Mouse (Mus musculus) B cell, adult 62 days (primary cell): ENCODE data around the gene Lbhd1. TPM values are rescaled to one million over a fixed set of nuclear protein-coding genes. Genes with fewer than 3 reads are reported as not detected.

Source experiments
- total RNA-seq: library from RNA; stranded (reverse); gene quantifications from 4 replicates; pipeline ENCODE4 v1.2.4, GENCODE M21; 2023

The Lbhd1 gene
- total RNA-seq, 1 experiment from 2014 or later = 5.1 TPM

Other genes starting within 250 kb of the Lbhd1 start
- not detected in 4 replicates for gene Chrm1, start 219.9 kb upstream of the Lbhd1 start, total RNA-seq
- 230 to 247 TPM (median 235 TPM) in 4 replicates for gene Slc3a2, start 160.4 kb upstream of the Lbhd1 start, total RNA-seq
- gene Wdr74, start 147.9 kb upstream of the Lbhd1 start, total RNA-seq = 62.8 to 83.7 TPM (median 79.5 TPM) in 4 replicates
- 3.0 to 7.4 TPM (median 4.7 TPM) in 4 replicates for gene 1700092M07Rik, start 143.0 kb upstream of the Lbhd1 start, total RNA-seq
- gene Stx5a, start 142.3 kb upstream of the Lbhd1 start, total RNA-seq = 237 to 245 TPM (median 241 TPM) in 4 replicates
- 377 to 393 TPM (median 389 TPM) in 4 replicates for gene Nxf1, start 126.7 kb upstream of the Lbhd1 start, total RNA-seq
- gene Tmem223, start 112.7 kb upstream of the Lbhd1 start, total RNA-seq = 26.2 to 31.3 TPM (median 28.9 TPM) in 4 replicates
- 63.6 to 73.3 TPM (median 71.5 TPM) in 4 replicates for gene Tmem179b, start 109.3 kb upstream of the Lbhd1 start, total RNA-seq
- gene Taf6l, start 97.3 kb upstream of the Lbhd1 start, total RNA-seq = 20.5 to 27.0 TPM (median 24.5 TPM) in 4 replicates
- gene Polr2g, start 85.2 kb upstream of the Lbhd1 start, total RNA-seq = 58.1 to 65.7 TPM (median 60.7 TPM) in 4 replicates
- 1.3 to 2.0 TPM (median 1.6 TPM) in 4 replicates for gene Zbtb3, start 81.2 kb upstream of the Lbhd1 start, total RNA-seq
- gene Ttc9c, start 64.4 kb upstream of the Lbhd1 start, total RNA-seq = 28.9 to 33.7 TPM (median 30.1 TPM) in 4 replicates
- gene Hnrnpul2, start 63.7 kb upstream of the Lbhd1 start, total RNA-seq = 104 to 114 TPM (median 109 TPM) in 4 replicates
- 6.4 to 30.3 TPM (median 16.5 TPM) in 4 replicates for gene AC129217.1, start 54.0 kb upstream of the Lbhd1 start, total RNA-seq
- 45.4 to 52.9 TPM (median 48.9 TPM) in 4 replicates for gene Bscl2, start 46.3 kb upstream of the Lbhd1 start, total RNA-seq
- not detected in 4 replicates for gene Gng3, start 44.5 kb upstream of the Lbhd1 start, total RNA-seq
- gene Lrrn4cl, start 33.0 kb upstream of the Lbhd1 start, total RNA-seq = 0.32 to 0.75 TPM (median 0.51 TPM) in 4 replicates
- gene Ubxn1, start 12.2 kb upstream of the Lbhd1 start, total RNA-seq = 133 to 143 TPM (median 140 TPM) in 4 replicates
- 20.6 to 24.9 TPM (median 22.3 TPM) in 4 replicates for gene Uqcc3, start 2.8 kb upstream of the Lbhd1 start, total RNA-seq
- gene Gm49403, start 198 bp downstream of the Lbhd1 start, total RNA-seq = not detected in 4 replicates
- gene 1810009A15Rik, start 5.1 kb downstream of the Lbhd1 start, total RNA-seq = 32.7 to 40.6 TPM (median 37.3 TPM) in 4 replicates
- 4.7 to 5.0 TPM in 2 of 4 replicates, not detected in the others for gene Gm49416, start 5.2 kb downstream of the Lbhd1 start, total RNA-seq
- gene Ints5, start 9.3 kb downstream of the Lbhd1 start, total RNA-seq = 17.6 to 20.4 TPM (median 19.8 TPM) in 4 replicates
- 148 to 156 TPM (median 152 TPM) in 4 replicates for gene Ganab, start 14.3 kb downstream of the Lbhd1 start, total RNA-seq
- gene B3gat3, start 36.6 kb downstream of the Lbhd1 start, total RNA-seq = 62.7 to 65.2 TPM (median 64.4 TPM) in 4 replicates
- 4.1 to 5.4 TPM (median 5.0 TPM) in 4 replicates for gene Rom1, start 45.6 kb downstream of the Lbhd1 start, total RNA-seq
- 90.1 to 96.3 TPM (median 93.0 TPM) in 4 replicates for gene Eml3, start 45.8 kb downstream of the Lbhd1 start, total RNA-seq
- 193 to 211 TPM (median 196 TPM) in 4 replicates for gene Mta2, start 58.1 kb downstream of the Lbhd1 start, total RNA-seq
- 44.1 to 51.1 TPM (median 47.8 TPM) in 4 replicates for gene Tut1, start 70.1 kb downstream of the Lbhd1 start, total RNA-seq
- gene Eef1g, start 83.3 kb downstream of the Lbhd1 start, total RNA-seq = 481 to 522 TPM (median 501 TPM) in 4 replicates
- 135 to 153 TPM (median 149 TPM) in 4 replicates for gene Ahnak, start 105.6 kb downstream of the Lbhd1 start, total RNA-seq
- gene Scgb1a1, start 204.2 kb downstream of the Lbhd1 start, total RNA-seq = not detected in 4 replicates